Comparison of ENCODE assay signal across 14 mouse cellular contexts in the genomic region with DNA sequence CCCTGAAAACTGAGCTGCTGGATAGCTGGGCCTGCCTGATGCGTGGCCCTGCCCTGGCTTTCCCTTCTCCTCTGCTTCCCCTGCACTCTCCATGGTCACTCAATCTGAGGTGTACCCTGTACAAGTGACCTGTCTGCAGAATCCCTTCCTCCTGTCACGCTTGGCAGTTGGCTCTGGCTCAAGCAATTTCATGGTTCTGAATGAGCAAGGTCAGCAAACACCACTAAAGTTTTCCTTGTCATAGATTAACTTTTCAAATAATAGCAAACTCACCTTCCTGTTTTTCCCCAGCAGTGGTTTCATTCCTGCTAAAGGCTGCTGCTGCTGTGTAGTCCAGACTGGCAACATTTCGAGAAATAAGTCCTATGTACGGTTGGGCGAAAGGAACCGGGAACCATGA. TPM values are rescaled to one million over a fixed set of nuclear protein-coding genes. Genes with fewer than 3 reads are reported as not detected.
DNase-seq lines count a peak whose midpoint lies in the region; ATAC-seq and TF ChIP-seq lines count a peak whose summit lies in the region.
"Had no signal": no experiment of that assay in that cellular context is flagged by ENCODE, and none has a peak within 500 bp of the region (broad histone marks: within the 10 kb centered on the region; RNA-seq: fewer than 3 reads in every experiment).

No protein-coding gene starts in this region.

- peak; percentile 14 for DNase-seq in adrenal gland, adult 2 months
- no peak for DNase-seq in adrenal gland, postnatal 25 days
- peak; percentile 21 for DNase-seq in lung, postnatal 36 days
- no peak for DNase-seq in lung, adult 2 months
- peak; percentile 98 for DNase-seq in liver, adult 2 months (ENCODE audit: extremely low read depth, low read depth, low spot score)
- peak; percentile 50 for DNase-seq in yolk sac, embryonic 10.5 days (ENCODE audit: low spot score)
- no peak for DNase-seq in hindbrain, embryonic 10.5 days (ENCODE audit: low spot score)
- DNase-seq: adrenal gland, adult 8-10 months; cerebellum, adult 11 months; gastrocnemius, postnatal 14 days had no signal

- H3K36me3 ChIP-seq in liver, adult 2 months (ENCODE audit: control insufficient read depth, insufficient read depth, low read length): no peaks in the 10 kb centered on the region
- no peaks in the 10 kb centered on the region for H3K36me3 ChIP-seq in hindbrain, embryonic 10.5 days
- H3K36me3 ChIP-seq: forebrain, embryonic 15.5 days had no signal

- H3K4me1 ChIP-seq in lung, adult 2 months (ENCODE audit: control insufficient read depth, insufficient read depth, low read length): peaks cover 12% of the 10 kb centered on the region
- peaks cover 25% of the 10 kb centered on the region for H3K4me1 ChIP-seq in liver, adult 2 months (ENCODE audit: control insufficient read depth, insufficient read depth, low read length)
- peaks cover 16% of the 10 kb centered on the region for H3K4me1 ChIP-seq in hindbrain, embryonic 10.5 days (replicated peaks)
- H3K4me1 ChIP-seq: forebrain, embryonic 15.5 days had no signal

- no peak overlapping the region for H3K9ac ChIP-seq in liver, adult 2 months (ENCODE audit: low read depth, low read length)
- H3K9ac ChIP-seq: forebrain, embryonic 15.5 days had no signal

- no peaks in the 10 kb centered on the region for H3K27me3 ChIP-seq in liver, adult 2 months (ENCODE audit: control insufficient read depth, insufficient read depth, low read length)
- H3K27me3 ChIP-seq in hindbrain, embryonic 10.5 days (ENCODE audit: insufficient read depth, poor library complexity, severe bottlenecking): no peaks in the 10 kb centered on the region
- H3K27me3 ChIP-seq: forebrain, embryonic 15.5 days had no signal

- WGBS in lung, adult 2 months: 65% methylated on average over 6 of the region's 6 CpGs
- WGBS in liver, adult 2 months: 9% methylated on average over 6 of the region's 6 CpGs
- 85% methylated on average over 6 of the region's 6 CpGs for WGBS in hindbrain, embryonic 10.5 days

- no peak overlapping the region for H3K4me3 ChIP-seq in lung, adult 2 months (replicated peaks; ENCODE audit: extremely low read depth, low read depth, low read length)
- no peak overlapping the region for H3K4me3 ChIP-seq in liver, adult 2 months (ENCODE audit: insufficient read depth, low read depth, low read length)
- H3K4me3 ChIP-seq in hindbrain, embryonic 10.5 days: no peak overlapping the region
- H3K4me3 ChIP-seq: forebrain, embryonic 15.5 days; myocyte had no signal

- peaks cover 30% of the 10 kb centered on the region for H3K79me2 ChIP-seq in liver, adult 2 months (ENCODE audit: control insufficient read depth, insufficient read depth, low read length)

- H3K27ac ChIP-seq in liver, adult 2 months (replicated peaks; ENCODE audit: insufficient read depth, low read depth, low read length): peak overlapping the region; percentile 39
- H3K27ac ChIP-seq in hindbrain, embryonic 10.5 days: no peak overlapping the region
- H3K27ac ChIP-seq: forebrain, embryonic 15.5 days had no signal

- H3K9me3 ChIP-seq in hindbrain, embryonic 10.5 days: no peaks in the 10 kb centered on the region
- H3K9me3 ChIP-seq: forebrain, embryonic 15.5 days had no signal

- ATAC-seq in cerebellum, adult (ENCODE audit: insufficient number of reproducible peaks, low FRiP score, low TSS enrichment): no peak
- ATAC-seq: forebrain, embryonic 15.5 days; inflammation-experienced regulatory T-cells, adult 6 months had no signal

- no peak for TF ChIP-seq CTCF in lung, adult 2 months (IDR thresholded peaks at IDR 0.05; ENCODE audit: insufficient read depth, low read length)
- TF ChIP-seq CTCF in liver, adult 2 months (IDR thresholded peaks at IDR 0.05; ENCODE audit: low read depth, low read length): no peak

- no peak for TF ChIP-seq POLR2A in lung, adult 2 months (IDR thresholded peaks at IDR 0.05; ENCODE audit: borderline replicate concordance, extremely low read depth, low read depth, low read length)
- no peak for TF ChIP-seq POLR2A in liver, adult 2 months (IDR thresholded peaks at IDR 0.05; ENCODE audit: extremely low read depth, insufficient read depth, low read length)

RNA-seq across cellular contexts. Expression of gene Ptprk, which starts 30.6 kb away (rescaled TPM):
- 10 to 100 TPM; 10.4 to 21.4 TPM for total RNA-seq in adrenal gland, adult 2 months (2021)
- polyA plus RNA-seq in adrenal gland, adult 2 months (2012; rRNA removed): 2.3 and 4.4 TPM in 2 replicates
- 20.9 and 22.6 TPM in 2 replicates for total RNA-seq in adrenal gland, postnatal 25 days (2021)
- 28.9 and 42.4 TPM in 2 replicates for polyA plus RNA-seq in lung, adult 2 months (2012; rRNA removed)
- total RNA-seq in liver, adult 2 months (2014; rRNA removed): 47.5 and 62.8 TPM in 2 replicates
- 20.5 and 23.2 TPM in 2 replicates for polyA plus RNA-seq in liver, adult 2 months (2012; rRNA removed)
- polyA plus RNA-seq in hindbrain, embryonic 10.5 days (2016; fragmentation: Nextera tagmentation; extraction: Ambion mirVana): 22.1 and 34.2 TPM in 2 replicates

Comparison
In these comparisons a context has a peak if more than half of its experiments do, and no peak if none do; other contexts are left out.
1. DNase-seq: peak in adrenal gland, adult 2 months (single experiment), lung, postnatal 36 days (single experiment), liver, adult 2 months (single experiment) and yolk sac, embryonic 10.5 days (single experiment); none in adrenal gland, postnatal 25 days (single experiment), lung, adult 2 months (single experiment) and hindbrain, embryonic 10.5 days (single experiment).